Mouse (Mus musculus) ES-E14 (cell line): ENCODE measurements around the gene Adam11.

Source experiments
- CHD2 ChIP-seq: IDR thresholded peaks from 2 replicates; pipeline ENCODE4 v1.6.1; 2014; ENCODE audit warnings: mild to moderate bottlenecking, low read depth, low read length, inconsistent platforms
- HCFC1 ChIP-seq: IDR thresholded peaks from 2 replicates; pipeline ENCODE4 v1.6.1; 2012; ENCODE audit warnings: low read length, inconsistent platforms, borderline replicate concordance; ENCODE audit not compliant: insufficient read depth
- MAFK ChIP-seq: IDR thresholded peaks from 2 replicates; pipeline ENCODE4 v1.6.1; 2014; ENCODE audit warnings: mild to moderate bottlenecking, low read depth, low read length, inconsistent platforms; ENCODE audit not compliant: insufficient read depth

DNA sequence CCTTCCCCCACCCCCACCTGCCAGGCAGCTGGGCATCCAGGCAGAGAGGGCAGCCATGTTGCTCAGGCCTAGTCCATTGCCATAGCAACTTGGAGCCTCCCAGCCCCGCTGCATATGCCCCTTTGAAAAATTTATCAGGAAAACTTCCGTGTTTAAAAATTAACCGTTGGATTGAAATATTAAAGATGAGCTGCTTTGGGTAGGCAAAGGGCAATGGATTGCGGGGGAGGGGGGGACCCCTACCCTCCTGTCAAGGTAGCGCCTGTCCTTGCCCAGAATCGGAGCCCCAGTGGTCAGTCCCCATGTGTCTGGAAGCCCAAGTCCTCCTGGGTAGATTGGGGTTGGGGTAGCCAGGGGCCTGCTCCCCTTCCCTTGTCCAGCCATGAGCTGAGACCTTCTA lies 7.9 kb downstream of the Adam11 start:
- TF ChIP-seq MAFK (no peak), HCFC1 (no peak), CHD2 (no peak)
